Mouse (Mus musculus) brain, adult 2 months (tissue): Measurements from ENCODE around the gene Adgrl1.

Experiments used
- DNase-seq: peaks from one replicate; pipeline ENCODE4 v3.0.0; 2011; ENCODE audit warnings: low read depth, low spot score

Gene Adgrl1

DNA sequence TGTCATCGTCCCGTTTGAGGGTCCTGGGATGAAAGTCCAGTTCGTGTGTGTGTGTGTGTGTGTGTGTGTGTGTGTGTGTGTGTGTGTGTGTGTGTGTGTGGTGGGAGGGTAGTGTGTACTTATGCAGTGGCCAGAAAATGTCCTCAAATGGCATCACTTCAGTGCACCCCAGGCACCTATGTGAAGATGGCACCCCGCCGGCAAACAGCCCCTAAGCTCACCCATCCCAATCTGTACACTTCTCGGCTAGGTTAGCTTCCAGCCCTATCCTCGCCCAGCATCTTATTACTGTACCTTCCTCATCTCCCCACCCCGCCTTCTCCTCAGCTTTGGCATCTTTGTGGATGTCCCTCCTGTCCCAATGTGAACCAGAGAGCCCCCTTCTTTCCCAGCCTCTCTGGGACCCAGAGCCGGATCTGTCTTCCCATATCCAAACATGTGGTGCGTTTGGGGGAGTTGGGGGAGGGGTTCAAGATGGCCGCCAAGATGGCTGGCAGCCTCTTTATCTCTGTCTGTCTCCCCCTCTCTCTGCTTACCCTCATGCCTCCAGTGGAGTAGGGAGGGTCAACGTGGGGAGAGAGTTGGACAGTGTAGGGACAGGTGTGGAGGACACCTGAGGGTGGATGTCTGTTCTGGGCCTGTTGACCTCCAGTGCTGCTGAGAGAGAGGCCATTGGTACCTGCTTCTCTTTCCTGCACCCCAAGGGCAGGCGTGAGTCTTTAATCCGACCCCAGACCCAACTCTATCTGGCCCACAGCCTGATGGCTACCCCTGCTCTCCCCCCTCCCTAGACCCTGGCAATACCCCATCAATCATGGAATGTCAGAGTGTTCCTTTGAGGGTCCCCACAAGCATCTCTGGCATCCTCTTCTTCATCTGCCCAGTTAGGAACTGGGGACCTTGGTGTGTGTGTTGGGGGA, 1.9 kb downstream of the Adgrl1 start:
- DNase-seq, result peak; percentile 56

DNA sequence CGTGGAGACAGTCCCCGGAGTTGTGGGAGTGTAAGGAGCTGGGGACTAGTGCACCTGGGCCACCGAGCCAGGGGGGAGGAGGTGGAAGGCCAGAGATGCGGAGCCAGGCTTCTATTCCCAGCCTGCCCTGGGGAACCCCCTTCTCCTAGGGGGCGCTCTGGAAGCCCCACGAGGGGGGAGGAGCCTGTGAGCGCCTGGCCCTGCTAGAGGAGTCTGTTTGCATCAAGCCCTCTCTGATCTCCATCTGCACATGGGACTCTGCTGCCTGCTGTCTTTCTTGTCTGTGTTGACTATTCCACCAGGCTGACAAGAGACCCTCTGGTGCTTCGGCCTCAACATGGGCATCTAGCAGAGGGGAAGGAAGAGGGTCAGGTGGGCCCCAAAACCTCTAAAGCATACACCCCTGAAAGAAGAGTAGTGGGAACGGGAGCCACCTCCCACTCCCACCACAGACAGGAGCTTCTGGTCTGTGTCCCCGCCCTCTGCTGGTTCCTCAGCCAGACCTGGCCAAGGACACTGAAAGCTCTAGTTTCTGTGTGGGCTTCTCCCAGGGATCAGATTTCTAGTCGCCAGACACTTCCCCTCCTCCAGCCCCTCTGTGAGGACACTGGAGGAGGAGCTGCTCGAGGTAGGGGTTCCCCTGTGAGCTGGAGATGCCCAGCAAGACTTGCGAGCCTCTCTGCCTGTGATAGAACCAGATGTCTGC, 3.2 kb downstream of the Adgrl1 start:
- DNase-seq, result peak; percentile 66

DNA sequence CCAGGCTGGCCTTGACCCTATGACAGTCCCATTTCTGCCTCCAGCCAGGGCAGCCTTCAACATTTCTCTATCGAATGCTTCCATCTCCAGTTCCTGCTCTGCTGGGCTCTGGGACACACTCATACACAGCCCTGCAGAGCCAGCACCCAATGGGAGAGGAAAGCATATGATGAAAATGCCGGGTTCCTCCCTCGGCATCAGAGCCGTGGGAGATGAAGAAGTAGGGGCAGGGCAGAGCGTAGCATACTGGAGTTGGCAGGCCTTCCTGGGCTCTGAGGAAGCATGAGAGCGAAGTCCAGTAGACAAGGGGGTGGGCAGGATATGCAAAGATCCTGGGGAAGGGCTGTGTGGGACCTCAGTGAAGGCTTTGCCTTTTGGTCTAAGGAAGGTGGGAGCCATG, 8.7 kb downstream of the Adgrl1 start:
- DNase-seq, result peak; percentile 73

DNA sequence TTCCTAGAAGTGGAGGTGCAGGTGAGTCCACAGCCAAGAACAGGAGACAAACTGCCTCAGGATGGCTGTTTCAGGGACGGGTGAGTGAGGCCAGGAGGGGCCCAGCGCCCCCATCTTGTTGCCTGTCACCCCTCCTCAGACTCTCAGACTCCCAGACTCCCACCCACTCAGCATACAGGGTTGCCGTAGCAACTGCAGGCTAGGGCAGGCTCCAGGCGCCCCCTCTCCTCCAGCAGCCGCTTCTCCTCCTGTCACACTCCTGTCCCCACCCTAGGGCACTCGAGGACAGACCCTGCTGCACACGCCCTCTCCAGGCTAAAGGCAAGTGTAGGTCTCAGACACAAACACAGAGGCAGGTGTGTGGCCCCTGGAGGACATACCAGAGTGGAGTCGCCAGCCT, 9.4 kb downstream of the Adgrl1 start:
- DNase-seq, result peak; percentile 81

DNA sequence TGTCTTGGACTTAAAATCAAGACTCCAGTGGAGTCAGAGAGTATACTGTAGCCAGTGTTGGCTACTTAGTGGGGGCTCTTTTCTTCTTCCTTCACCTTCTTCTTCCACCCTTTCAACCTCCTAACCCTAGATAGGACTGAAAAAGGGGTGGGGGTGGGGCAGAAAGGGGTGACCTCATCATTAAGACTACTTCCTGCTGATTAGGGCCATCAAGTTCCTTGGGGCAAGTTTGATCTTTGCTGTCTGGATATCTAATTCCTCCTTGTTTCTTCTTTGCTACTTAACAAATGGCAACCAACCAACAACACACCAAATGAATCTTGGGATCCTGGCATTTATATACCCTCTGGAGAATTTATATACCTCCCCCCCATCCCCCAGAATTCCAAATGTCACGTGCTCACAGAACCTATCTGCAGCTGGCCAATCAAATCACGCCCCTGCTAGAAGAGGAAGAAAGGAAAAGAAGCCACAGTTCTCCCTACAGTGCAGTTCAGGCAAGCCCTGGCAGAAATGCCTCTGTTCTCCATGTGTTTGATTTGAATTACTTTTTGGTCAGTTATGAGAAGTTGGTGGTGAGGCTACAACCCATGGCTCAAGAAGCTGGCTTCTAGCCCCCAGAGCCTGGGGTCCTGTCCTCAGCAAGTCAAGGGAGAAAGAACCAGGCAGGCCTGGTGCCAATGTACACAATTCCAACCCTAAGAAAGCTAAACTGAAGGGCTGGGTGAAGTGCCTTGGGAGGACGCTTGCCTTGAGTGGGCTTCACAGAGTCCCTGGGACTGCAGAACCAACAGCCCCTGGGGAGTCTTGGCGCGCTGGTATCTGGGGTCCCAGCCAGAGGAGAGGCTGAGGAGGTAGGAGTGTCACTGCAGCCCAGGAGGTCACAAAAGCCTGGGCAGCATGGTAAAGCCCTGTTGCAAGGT, 12.2 kb downstream of the Adgrl1 start:
- DNase-seq, result no peak

DNA sequence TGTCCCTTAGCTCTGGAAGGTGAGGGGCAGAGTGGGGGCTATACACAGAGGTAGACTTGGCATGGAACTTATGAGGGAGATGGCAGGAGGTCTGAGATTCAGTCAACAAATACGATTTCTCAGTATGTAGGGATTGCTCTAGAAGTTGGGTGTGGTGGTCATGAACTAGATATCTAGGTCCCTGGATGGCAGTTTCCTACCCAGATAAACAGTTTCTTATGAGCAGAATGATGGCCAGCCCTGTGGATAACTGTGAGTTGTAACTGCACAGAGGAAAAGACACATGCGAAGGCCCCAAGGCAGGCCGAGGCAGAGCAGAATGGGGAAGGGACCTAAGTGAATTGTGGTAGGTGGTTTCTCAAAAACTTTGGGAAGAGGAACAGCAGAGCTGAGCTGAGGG, 14.3 kb downstream of the Adgrl1 start:
- no peak for DNase-seq

DNA sequence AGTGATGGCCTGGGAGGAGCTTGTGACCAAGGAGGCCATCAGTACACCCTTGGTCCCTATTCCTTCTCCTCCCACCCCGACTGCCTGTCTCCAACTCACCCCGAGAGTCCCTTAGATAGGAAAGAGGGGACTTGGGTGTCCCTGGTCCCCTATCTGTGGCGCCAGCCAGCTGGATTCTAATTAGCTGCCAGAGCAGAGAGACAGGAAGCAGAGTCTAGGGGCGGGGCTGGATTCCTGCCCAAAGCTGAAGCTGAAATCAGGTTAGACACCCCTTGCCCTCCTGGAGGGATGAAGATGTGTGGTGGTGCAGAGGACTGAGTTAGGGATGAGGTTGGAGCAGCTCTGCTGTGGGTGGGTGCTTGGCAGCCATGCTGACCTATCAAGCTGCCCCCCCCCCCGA, 15.0 kb downstream of the Adgrl1 start:
- DNase-seq, result peak; percentile 43

DNA sequence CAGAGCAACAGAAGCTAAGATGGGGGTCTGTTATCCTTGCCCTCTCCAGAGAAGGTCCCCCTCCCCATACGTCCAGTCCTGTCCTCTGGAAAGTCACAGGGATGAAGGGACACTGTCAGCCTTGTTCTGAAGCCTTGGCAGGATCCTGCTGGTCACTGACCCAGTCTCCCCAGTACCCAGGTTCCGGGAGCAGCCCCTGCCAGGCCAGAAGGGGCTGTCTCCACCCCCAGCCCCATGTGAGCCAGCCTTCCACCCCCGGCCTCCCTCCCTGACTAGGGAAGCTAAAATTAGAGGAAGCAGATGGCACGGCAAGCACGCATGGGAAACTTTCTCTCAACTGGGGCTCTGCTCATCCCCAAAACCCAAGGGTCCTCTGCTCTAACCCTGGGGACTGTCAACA, 16.1 kb downstream of the Adgrl1 start:
- peak; percentile 88 for DNase-seq

DNA sequence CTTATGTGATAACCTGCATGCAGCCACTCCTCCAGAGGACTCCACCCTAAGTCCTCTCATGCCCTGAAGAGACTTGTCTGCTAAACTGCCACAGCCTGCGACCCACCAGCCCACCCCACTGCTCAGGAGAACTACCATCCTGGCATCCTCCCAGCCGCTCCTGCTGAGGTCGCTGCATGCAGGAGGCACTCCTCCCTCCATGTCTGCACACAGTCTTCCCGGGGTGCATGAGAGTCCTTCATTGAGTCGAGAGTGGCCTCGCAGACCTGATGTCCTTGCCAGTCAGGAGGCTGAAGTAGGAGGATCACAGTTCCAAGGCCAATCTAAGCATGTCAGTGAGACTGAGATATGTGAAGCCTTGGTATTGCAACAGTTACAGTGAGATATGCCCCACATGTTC, 17.7 kb downstream of the Adgrl1 start:
- no peak for DNase-seq

DNA sequence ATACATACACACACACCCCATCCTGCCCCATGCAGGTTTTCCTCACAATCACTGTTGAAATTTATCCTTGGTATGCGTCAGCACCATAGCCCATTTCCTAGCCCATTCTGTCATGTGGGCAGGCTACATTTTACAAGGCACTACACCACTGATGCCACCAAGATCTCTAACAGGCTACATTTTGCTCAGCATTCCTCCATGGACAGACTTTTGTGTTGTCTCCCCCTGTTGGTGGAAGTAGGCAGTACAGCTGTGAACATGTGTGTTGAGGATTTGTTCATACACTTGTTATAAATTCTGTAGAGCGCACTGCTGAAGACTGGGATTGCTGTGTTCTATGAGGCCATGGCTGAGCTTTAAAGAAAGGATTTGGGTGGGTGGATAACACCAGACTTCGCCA, 21.7 kb downstream of the Adgrl1 start:
- peak; percentile 94 for DNase-seq

DNA sequence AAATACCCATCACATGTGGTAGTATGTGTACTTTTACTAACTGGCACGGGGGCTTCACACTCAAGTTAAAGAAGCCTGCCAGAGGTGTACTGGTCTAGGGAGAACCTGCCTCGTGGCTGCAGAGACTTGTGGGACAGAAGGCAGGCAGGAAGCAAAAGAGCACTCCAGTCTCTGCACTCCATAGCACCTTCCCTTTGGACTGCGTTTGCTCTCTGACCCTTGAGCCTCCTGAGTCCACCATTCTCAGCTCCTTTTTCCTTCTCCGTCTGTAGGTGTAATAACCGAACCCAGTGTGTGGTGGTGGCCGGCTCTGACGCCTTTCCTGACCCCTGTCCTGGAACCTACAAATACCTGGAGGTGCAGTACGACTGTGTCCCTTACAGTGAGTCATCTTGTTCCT, 22.8 kb downstream of the Adgrl1 start:
- DNase-seq, result no peak

DNA sequence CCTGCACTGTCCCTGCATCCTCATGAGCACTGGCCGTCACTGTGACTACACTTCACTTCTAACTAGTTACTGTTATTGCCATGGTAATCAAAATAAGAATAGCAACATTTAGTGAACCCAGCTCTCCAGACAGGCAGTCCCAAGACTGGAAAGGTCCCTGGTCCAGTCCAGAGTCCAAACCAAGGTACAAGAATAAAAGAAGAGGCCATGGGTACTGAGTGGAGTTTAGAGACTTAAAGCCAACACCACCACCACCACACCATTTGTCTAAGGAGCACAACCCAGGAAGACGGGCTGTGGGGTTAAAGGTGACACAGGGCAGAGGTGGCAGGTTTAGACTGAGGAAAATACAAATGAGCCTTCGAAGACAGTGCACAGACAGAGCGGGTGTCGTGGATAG, 24.7 kb downstream of the Adgrl1 start:
- no peak for DNase-seq

DNA sequence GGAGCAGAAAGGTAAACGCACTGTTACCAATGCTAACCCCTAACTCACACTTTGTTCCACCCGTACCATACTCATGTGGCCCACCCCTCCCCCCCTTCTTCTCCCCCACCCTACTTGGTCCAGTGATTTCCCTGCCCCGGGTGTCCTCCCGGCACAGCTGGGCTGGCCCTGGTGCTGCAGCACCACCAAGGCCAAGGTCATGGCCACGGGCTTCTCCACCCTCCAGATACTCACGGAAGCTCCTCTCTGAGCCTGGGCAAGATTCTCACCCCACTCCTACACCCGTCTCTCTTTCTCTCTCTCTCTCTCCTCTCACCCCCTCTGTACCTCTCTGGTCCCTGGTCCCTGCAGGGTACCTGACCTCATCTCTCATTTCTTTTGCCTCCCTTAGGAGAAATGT, 26.4 kb downstream of the Adgrl1 start:
- no peak for DNase-seq

DNA sequence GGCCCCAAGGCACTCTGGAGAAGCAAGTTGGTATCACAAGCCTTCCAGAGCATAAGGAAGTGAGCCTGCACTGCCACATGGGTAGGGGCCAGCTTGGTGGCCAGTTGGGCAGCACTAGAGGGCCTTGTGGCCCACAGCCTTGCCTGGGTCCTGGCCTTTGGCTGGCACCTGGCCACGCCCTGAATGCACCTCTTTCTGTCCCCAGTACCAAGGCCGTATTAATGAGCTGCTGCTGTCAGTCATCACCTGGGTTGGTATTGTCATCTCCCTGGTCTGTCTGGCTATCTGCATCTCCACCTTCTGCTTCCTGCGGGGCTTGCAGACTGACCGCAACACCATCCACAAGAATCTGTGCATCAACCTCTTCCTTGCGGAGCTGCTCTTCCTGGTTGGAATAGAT, 34.3 kb downstream of the Adgrl1 start:
- no peak for DNase-seq

DNA sequence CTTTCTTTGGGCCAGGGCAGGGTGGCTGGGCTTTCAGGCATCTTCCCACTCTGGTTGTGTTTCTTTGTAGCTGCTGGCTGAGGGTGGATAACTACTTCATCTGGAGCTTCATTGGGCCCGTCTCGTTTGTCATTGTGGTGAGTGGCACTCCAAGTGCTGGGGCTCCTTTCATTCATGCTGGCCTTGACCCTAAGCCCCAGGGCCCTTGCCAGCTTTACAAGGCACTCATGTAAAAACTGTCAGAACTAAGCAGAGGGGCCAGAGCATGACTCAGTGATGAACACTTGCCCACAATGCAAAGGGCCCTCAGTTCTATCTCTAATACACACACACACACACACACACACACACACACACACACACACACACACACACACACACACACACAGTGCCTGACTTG, 35.1 kb downstream of the Adgrl1 start:
- no peak for DNase-seq

DNA sequence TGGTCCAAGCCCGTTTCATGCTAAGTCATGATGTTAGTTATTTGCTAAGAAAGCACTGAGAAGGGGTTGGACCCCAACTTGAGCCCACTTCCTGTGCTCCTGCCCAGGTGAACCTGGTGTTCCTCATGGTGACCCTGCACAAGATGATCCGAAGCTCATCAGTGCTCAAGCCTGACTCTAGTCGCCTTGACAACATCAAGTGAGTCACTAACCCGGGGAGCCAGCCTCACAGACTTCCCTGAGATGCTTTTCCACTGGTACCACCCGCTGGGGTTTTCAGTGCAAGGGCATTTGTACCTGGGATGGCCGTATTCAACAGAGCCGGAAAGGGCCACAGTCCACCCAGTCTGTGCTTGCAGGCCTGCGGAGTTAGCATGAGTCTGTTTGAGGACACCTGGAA, 35.5 kb downstream of the Adgrl1 start:
- no peak for DNase-seq

DNA sequence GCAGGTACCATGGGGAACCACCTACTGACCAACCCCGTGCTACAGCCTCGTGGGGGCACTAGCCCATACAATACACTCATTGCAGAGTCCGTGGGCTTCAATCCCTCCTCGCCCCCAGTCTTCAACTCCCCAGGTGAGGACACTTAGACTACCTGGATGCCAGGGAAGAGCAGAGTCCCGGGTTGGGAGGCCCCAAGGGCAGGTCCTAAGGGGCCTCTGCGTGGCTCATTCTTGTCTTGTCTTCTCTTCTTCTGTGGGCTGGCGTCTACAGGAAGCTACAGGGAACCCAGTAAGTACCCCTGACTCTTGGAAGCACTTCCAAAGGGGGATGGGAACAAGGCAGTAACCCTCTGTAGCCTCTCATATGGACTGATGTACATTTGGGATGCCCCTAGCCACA, 37.7 kb downstream of the Adgrl1 start:
- DNase-seq, result no peak

DNA sequence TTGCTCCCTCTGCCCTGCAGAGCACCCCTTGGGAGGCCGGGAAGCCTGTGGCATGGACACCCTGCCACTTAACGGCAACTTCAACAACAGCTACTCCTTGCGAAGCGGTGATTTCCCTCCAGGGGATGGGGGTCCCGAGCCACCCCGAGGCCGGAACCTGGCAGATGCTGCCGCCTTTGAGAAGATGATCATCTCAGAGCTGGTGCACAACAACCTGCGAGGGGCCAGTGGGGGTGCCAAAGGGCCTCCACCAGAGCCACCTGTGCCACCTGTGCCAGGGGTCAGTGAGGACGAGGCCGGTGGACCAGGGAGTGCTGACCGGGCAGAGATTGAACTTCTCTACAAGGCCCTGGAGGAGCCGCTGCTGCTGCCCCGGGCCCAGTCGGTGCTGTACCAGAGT, 38.4 kb downstream of the Adgrl1 start:
- DNase-seq, result no peak

DNA sequence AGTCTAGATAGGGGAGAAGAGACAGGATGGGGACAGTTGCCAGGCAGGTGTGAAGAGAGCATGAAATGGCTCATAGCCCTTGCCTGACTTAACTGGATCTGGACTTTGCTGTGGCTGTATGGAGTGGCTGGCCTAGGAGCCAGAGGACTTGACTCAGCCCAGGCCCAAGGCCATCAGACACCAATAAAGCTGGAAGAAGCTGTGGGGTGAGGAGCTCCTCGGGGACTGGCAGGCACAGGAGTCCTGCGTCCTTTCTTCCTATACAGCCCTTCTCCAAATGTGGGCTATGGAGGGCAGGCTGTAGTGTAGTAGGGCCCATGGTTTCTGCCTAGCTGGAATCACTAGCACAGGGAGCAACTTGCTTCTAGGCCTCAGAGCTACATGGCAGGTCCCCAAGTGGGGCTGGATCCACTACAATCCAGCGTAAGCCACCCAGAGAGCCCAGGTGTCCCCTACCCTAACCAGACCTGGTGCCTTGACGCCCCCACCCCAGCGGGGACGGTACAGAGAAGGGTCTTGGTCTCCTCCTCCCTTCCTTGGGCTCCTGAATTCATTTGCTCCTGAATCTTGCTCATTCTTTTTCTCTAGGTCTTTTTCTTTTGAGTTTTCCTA, 41.3 kb downstream of the Adgrl1 start:
- no peak for DNase-seq

DNA sequence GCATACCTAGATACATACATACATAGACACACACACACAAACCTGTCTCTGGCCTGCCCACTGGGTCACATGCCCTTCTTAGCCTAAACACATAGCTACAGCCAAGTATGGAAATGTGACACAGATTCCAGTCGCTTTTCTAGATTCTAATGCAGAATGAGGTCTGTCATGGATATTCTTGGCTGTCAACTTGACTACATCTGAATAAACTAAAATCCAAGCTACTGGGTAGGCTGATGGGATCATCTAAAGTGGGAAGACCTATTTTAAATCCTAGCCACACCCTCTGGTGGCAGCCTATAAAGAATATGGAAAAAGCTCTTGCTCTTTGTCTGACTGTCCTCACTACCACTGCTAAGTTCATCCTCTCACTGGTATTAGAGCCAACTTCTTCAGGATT, 42.5 kb downstream of the Adgrl1 start:
- DNase-seq, result peak; percentile 51

DNA sequence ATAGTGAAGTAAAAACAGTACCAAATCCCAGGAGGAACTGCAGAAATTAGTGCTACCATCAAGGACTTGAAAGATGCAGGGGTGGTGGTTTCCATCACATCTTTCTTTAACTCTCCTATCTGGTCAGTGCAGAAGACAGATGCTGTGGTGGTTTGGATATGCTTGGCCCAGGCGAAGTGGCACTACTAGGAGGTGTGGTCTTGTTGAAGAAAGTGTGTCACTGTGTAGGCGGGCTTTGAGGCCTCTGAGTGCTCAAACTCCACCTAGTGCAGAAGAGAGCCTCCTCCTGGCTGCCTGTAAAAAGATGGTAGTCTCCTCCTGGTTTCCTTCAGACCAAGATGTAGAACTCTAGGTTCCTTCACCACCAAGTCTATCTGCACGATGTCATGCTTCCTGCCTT, 45.6 kb downstream of the Adgrl1 start:
- DNase-seq, result peak; percentile 26

DNA sequence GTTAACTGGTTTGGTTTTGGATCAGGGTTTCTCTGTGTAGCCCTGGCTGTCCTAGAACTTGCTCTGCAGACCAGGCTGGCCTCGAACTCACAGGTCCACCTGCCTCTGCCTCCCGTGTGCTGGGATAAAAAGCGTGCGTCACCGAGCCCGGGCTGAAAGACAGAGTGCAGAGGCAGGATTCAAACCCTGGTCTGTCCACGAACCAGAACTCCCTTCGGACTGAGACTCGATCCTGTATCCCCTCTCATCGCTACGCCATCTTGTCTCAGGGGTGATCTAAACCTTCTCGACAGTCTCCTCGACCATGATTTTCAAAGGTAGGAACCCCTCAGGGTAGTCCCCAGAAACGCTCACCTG, 54.8 kb downstream of the Adgrl1 start:
- DNase-seq, result no peak
